Mouse (Mus musculus) embryonic facial prominence, embryonic 12.5 days (tissue): Measurements from ENCODE around the gene Cyp2j13. TPM values are rescaled to one million over a fixed set of nuclear protein-coding genes. Genes with fewer than 3 reads are reported as not detected.
"Not testable (repeated sequence)": the region's sequence is repeated elsewhere in the genome, so short reads cannot be mapped to it uniquely, and the experiment has no call there.

Experiments
- ATAC-seq: fragments of 200-750 bp; cut with Nextera tagmentation; 2 replicates; pipeline ENCODE4 v1.8.0; 2017; ENCODE audit not compliant: insufficient number of reproducible peaks, insufficient read depth, low FRiP score, low TSS enrichment
- H3K27ac ChIP-seq: fragments of 300-500 bp; sonication (generic); 2 replicates; pipeline ENCODE4 v1.5.1; 2016; ENCODE audit warnings: mild to moderate bottlenecking
- H3K27me3 ChIP-seq: fragments of 300-500 bp; sonication (generic); 2 replicates; pipeline ENCODE4 v1.6.1; 2016; ENCODE audit warnings: mild to moderate bottlenecking, moderate library complexity
- H3K36me3 ChIP-seq: fragments of 300-500 bp; sonication (generic); 2 replicates; pipeline ENCODE4 v1.6.1; 2016; ENCODE audit warnings: mild to moderate bottlenecking
- H3K4me1 ChIP-seq: fragments of 300-500 bp; sonication (generic); 2 replicates; pipeline ENCODE4 v1.6.1; 2016
- H3K4me2 ChIP-seq: fragments of 300-500 bp; sonication (generic); replicated peaks from 2 replicates; pipeline ENCODE4 v1.6.1; 2016; ENCODE audit warnings: mild to moderate bottlenecking, moderate library complexity
- H3K4me3 ChIP-seq: fragments of 300-500 bp; sonication (generic); 2 replicates; pipeline ENCODE4 v1.5.1; 2016; ENCODE audit warnings: mild to moderate bottlenecking
- H3K9ac ChIP-seq: fragments of 300-500 bp; sonication (generic); 2 replicates; pipeline ENCODE4 v1.6.1; 2016; ENCODE audit warnings: mild to moderate bottlenecking, moderate library complexity
- H3K9me3 ChIP-seq: fragments of 300-500 bp; sonication (generic); 2 replicates; pipeline ENCODE4 v1.6.1; 2016; ENCODE audit warnings: mild to moderate bottlenecking, moderate library complexity
- WGBS: fragments of 180-500 bp; shearing (Covaris S2); methylation state at CpG from one replicate; pipeline ENCODE4 v1.1.7; 2016; 5-methylcytosine and 5-hydroxymethylcytosine counted together
- polyA plus RNA-seq: library from polyadenylated mRNA; unstranded; fragments of >200 nt; fragmentation: Nextera tagmentation; extraction: Ambion mirVana; gene quantifications from 2 replicates; pipeline ENCODE4 v1.2.1, GENCODE M21; 2016

The Cyp2j13 gene
- 0.22 TPM in 1 of 2 replicates, not detected in the other for polyA plus RNA-seq

- 0 out of 2 replicates have a peak within 1 kb of the TSS, but pooled peaks have one; percentile 19 for H3K9ac ChIP-seq
- WGBS = 7% methylated on average over 18 of the region's 20 CpGs
- 0 out of 2 replicates have a peak, but pooled peaks have one; percentile 56 for ATAC-seq
- H3K27ac ChIP-seq = no peak within 1 kb of the TSS
- no peaks in the 10 kb centered on the region for H3K27me3 ChIP-seq
- H3K4me1 ChIP-seq = peaks cover 10% of the 10 kb centered on the region
- no peaks in the 10 kb centered on the region for H3K9me3 ChIP-seq
- H3K4me2 ChIP-seq = peak within 1 kb of the TSS; percentile 51
- peak within 1 kb of the TSS; percentile 28 for H3K4me3 ChIP-seq
- H3K36me3 ChIP-seq = no peaks in the 10 kb centered on the region
Measured at GRCm38 (mm10) chr4:96077261-96078125, at the start of gene Cyp2j13. Gene Cyp2j13, minus strand, starts transcription at chr4:96077546.

GRCm38 (mm10) chr4:96096841-96097240 is 19.5 kb upstream of the Cyp2j13 start:
- WGBS = 20% methylated on average over 2 of the region's 2 CpGs
- no peak for ATAC-seq

GRCm38 (mm10) chr4:96091869-96092268 is 14.5 kb upstream of the Cyp2j13 start:
- no peaks in the 10 kb centered on the region for H3K27me3 ChIP-seq
- no peaks in the 10 kb centered on the region for H3K4me1 ChIP-seq
- no peak overlapping the region for H3K4me3 ChIP-seq
- H3K9me3 ChIP-seq = no peaks in the 10 kb centered on the region
- no peak overlapping the region for H3K4me2 ChIP-seq
- H3K9ac ChIP-seq = no peak overlapping the region
- no peaks in the 10 kb centered on the region for H3K36me3 ChIP-seq
- H3K27ac ChIP-seq = no peak overlapping the region
- ATAC-seq = no peak

More at GRCm38 (mm10) chr4:96096841-96097240, 19.5 kb upstream of the Cyp2j13 start:
- H3K4me2 ChIP-seq = no peak overlapping the region
- H3K9ac ChIP-seq = no peak overlapping the region
- 0 out of 2 replicates have a peak overlapping the region, but pooled peaks have one; percentile 46 for H3K27ac ChIP-seq
- no peaks in the 10 kb centered on the region; the same call in 1 of the 2 replicates for H3K4me1 ChIP-seq
- H3K9me3 ChIP-seq = no peaks in the 10 kb centered on the region
- no peaks in the 10 kb centered on the region for H3K36me3 ChIP-seq
- no peaks in the 10 kb centered on the region for H3K27me3 ChIP-seq
- no peak overlapping the region for H3K4me3 ChIP-seq

- not testable (repeated sequence) for H3K36me3 ChIP-seq, H3K27ac ChIP-seq, H3K4me3 ChIP-seq, H3K4me1 ChIP-seq, H3K9me3 ChIP-seq, ATAC-seq, H3K27me3 ChIP-seq, H3K9ac ChIP-seq, H3K4me2 ChIP-seq
- WGBS = 64% methylated on average over 6 of the region's 6 CpGs
Measured at GRCm38 (mm10) chr4:96089356-96090048, 12.2 kb upstream of the Cyp2j13 start.

GRCm38 (mm10) chr4:96078308-96078707 is 962 bp upstream of the Cyp2j13 start:
- ATAC-seq = no peak
- H3K9me3 ChIP-seq = no peaks in the 10 kb centered on the region
- H3K4me3 ChIP-seq = no peak overlapping the region
- H3K27me3 ChIP-seq = no peaks in the 10 kb centered on the region
- no peak overlapping the region for H3K27ac ChIP-seq
- H3K4me1 ChIP-seq = peaks cover 10% of the 10 kb centered on the region
- no peak overlapping the region for H3K9ac ChIP-seq
- H3K36me3 ChIP-seq = no peaks in the 10 kb centered on the region
- no peak overlapping the region for H3K4me2 ChIP-seq

- no peak overlapping the region for H3K9ac ChIP-seq
- no peak for ATAC-seq
- no peak overlapping the region for H3K27ac ChIP-seq
- no peaks in the 10 kb centered on the region for H3K4me1 ChIP-seq
- H3K9me3 ChIP-seq = no peaks in the 10 kb centered on the region
- no peak overlapping the region for H3K4me3 ChIP-seq
- no peaks in the 10 kb centered on the region for H3K27me3 ChIP-seq
- no peak overlapping the region for H3K4me2 ChIP-seq
- H3K36me3 ChIP-seq = no peaks in the 10 kb centered on the region
- 78% methylated on average over 2 of the region's 2 CpGs for WGBS
Measured at GRCm38 (mm10) chr4:96062045-96062444, 15.3 kb downstream of the Cyp2j13 start.

GRCm38 (mm10) chr4:96060106-96060505 is 17.2 kb downstream of the Cyp2j13 start:
- WGBS = 89% methylated on average over 2 of the region's 2 CpGs
- Histone ChIP-seq H3K9ac (no peak overlapping the region), H3K36me3 (no peaks in the 10 kb centered on the region), H3K4me2 (no peak overlapping the region), H3K4me1 (no peaks in the 10 kb centered on the region), H3K9me3 (no peaks in the 10 kb centered on the region), H3K27ac (no peak overlapping the region), H3K4me3 (no peak overlapping the region), H3K27me3 (no peaks in the 10 kb centered on the region)
- ATAC-seq = no peak

GRCm38 (mm10) chr4:96028412-96028811 is 48.9 kb downstream of the Cyp2j13 start:
- whole genome bisulfite sequencing = 81% methylated on average over 1 of the region's 1 CpGs
- Histone ChIP-seq H3K4me2 (no peak overlapping the region), H3K36me3 (no peaks in the 10 kb centered on the region), H3K4me1 (no peaks in the 10 kb centered on the region), H3K9me3 (no peaks in the 10 kb centered on the region), H3K27ac (no peak overlapping the region), H3K27me3 (no peaks in the 10 kb centered on the region), H3K9ac (no peak overlapping the region), H3K4me3 (no peak overlapping the region)
- ATAC-seq = peak; percentile 47; the same call in 1 of the 2 replicates

GRCm38 (mm10) chr4:96022803-96023202 is 54.5 kb downstream of the Cyp2j13 start:
- ATAC-seq = no peak
- Histone ChIP-seq H3K27me3 (no peaks in the 10 kb centered on the region), H3K4me1 (no peaks in the 10 kb centered on the region), H3K27ac (no peak overlapping the region), H3K9me3 (no peaks in the 10 kb centered on the region), H3K36me3 (no peaks in the 10 kb centered on the region), H3K9ac (no peak overlapping the region), H3K4me2 (no peak overlapping the region), H3K4me3 (no peak overlapping the region)

- Histone ChIP-seq H3K36me3 (no peaks in the 10 kb centered on the region), H3K4me3 (no peak overlapping the region), H3K27ac (no peak overlapping the region), H3K9me3 (no peaks in the 10 kb centered on the region), H3K27me3 (no peaks in the 10 kb centered on the region), H3K4me1 (no peaks in the 10 kb centered on the region), H3K9ac (no peak overlapping the region), H3K4me2 (no peak overlapping the region)
- WGBS = 90% methylated on average over 1 of the region's 1 CpGs
- ATAC-seq = no peak
Measured at GRCm38 (mm10) chr4:96016875-96017274, 60.5 kb downstream of the Cyp2j13 start.

GRCm38 (mm10) chr4:95982221-95982620 is 95.1 kb downstream of the Cyp2j13 start:
- not testable (repeated sequence) for H3K36me3 ChIP-seq, H3K4me2 ChIP-seq, H3K4me1 ChIP-seq, H3K27ac ChIP-seq, H3K9me3 ChIP-seq, H3K4me3 ChIP-seq, ATAC-seq, H3K27me3 ChIP-seq, H3K9ac ChIP-seq
- WGBS = 94% methylated on average over 17 of the region's 17 CpGs
